Mouse (Mus musculus): Measurements from ENCODE around the gene Il1f5. TPM values are rescaled to one million over a fixed set of nuclear protein-coding genes. Genes with fewer than 3 reads are reported as not detected.

The Il1f5 gene
- not detected in 2 replicates for total RNA-seq (2017)

DNA sequence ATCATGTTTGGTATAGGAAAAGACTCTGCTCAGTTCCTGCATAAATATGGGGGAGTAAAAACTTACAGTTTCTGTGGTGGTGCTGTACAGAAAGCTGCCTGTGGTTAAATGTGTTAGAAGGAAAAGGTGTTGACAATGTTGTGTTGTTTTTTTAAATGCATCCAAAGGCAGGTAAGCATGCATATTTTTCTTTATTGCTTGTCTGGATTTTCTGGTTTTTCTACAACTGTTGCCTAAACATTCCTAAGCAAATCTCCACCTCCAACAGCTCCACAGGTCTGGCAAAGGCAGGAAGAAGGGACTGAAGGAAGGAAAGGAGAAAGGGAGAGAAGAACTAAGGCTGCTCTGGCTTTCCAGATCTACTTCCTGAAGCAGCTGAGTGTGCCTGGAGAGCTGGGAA lies at the start of gene Il1f5:
Gene Il1f5, plus strand, starts transcription at position 301 of the 400 bp plus-strand sequence.
- no peak for ATAC-seq (ENCODE audit: extremely low read depth, insufficient number of reproducible peaks, low FRiP score, poor library complexity, severe bottlenecking)

DNA sequence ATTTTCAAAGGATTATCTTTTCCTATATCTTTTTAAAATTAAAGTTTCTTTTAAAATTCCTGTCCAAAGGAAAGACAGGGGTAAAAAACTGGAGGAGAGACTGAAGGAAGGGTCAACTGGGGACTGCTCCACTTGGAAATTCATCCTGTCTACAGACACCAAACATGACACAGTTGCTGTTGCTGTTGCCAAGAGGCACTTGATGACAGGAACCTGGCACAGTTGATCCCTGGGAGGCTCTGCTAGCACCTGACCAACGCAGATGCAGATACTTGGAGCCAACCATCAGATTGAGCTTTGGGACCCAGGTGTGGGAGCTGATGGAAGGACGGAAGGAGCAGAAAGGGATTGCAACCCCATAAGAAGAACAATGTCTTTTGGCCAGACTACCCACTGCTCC lies 49.6 kb upstream of the Il1f5 start:
- no peak for ATAC-seq (ENCODE audit: extremely low read depth, insufficient number of reproducible peaks, low FRiP score, poor library complexity, severe bottlenecking)

DNA sequence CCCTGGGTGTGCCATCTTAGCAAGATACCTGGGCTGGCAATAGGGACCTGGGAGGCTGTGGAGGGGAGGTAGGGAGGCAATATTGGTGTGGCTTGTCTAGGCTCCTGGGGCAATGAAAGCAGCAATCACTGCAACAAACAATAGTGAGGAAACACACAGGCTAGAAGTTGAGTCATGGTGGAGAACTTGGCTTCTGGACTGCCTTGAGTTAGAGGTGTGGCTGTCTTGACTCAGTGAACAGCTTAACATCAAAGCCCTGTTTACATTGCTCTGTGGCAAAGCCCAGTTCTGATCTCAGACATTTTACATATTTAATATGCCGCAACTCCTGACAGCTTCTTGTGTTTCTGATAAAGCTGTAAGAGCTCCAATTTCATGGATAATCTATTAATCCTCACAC lies 9.3 kb upstream of the Il1f5 start:
- ATAC-seq (ENCODE audit: extremely low read depth, insufficient number of reproducible peaks, low FRiP score, poor library complexity, severe bottlenecking): no peak

DNA sequence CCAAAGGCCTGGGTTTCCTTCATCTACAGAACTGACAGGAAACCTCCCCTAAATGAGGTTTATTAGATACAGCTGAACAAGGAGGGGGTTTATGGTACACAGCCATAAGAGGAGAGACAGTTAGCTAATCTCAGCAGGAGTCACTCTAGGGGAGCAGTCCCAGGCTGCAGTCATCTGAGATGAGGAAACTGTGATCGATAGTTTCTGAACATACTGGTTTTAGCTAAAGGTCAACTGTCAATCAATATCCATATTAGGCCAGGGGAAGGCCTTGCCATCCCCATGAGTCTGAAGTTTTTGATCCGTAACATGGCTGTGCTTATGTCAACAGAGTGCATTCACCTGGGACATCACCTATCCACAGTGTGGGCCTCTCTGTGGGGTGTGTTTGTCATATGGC lies 3.1 kb upstream of the Il1f5 start:
- ATAC-seq (ENCODE audit: extremely low read depth, insufficient number of reproducible peaks, low FRiP score, poor library complexity, severe bottlenecking): no peak

DNA sequence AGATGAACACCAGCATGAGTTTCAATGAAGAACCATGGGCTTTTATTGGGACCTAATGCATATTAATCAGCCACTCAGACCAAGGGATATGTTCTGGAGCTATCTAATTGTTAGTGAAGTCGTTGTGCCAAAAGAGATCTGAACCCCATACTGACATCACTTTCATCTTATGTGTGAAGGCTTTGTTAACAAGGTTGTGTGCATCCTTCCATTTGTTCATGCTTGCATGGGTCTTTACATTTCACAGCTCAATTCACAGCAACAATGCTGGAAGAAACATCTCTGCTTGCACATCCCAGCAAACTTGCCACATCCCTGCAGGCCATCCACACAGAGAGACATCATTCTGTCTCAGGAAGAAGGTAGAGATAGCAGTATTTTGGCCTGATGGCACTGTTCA lies 1.6 kb upstream of the Il1f5 start:
- ATAC-seq (ENCODE audit: extremely low read depth, insufficient number of reproducible peaks, low FRiP score, poor library complexity, severe bottlenecking): no peak

DNA sequence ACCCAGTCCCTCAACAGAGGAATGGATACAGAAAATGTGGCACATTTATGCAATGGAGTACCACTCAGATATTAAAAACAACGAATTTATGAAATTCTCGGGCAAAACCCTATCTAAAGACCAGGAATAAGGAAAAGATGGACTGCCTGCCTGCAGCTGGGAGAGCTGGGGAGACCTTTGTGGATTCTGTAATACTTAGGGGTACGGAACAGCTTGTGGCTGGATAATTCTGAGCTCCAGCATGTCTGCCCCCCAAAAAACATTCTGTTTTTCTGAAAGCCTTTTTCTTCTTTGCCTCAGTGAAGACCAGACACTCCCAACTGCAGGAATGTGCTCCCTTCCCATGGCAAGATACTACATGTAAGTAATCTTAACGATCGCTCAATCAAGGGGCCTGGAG lies 14.1 kb downstream of the Il1f5 start, which contains the start of gene Il1f10:
Gene Il1f10, plus strand, starts transcription at position 301 of the 400 bp plus-strand sequence.
- no peak for ATAC-seq (ENCODE audit: extremely low read depth, insufficient number of reproducible peaks, low FRiP score, poor library complexity, severe bottlenecking)

DNA sequence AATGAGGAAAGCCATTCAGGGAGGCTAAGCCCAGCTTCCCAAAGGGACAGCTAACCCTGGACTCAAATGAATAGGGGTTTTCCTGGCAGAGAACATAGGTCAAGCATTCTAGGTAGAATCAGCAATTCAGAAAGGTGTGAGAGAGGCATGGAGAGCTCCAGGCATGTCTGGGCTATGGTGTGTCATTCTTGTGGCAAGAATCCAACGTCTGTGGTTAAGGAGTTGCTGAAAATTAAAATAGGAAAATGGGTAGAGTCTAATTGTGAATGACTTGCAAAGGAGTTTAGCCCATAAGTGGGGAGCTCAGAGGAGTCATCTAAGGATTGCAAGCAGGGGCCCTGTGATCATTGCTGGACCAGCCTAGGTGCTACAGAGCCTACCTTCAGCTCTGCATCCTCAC lies 17.9 kb downstream of the Il1f5 start:
- ATAC-seq (ENCODE audit: extremely low read depth, insufficient number of reproducible peaks, low FRiP score, poor library complexity, severe bottlenecking): no peak

DNA sequence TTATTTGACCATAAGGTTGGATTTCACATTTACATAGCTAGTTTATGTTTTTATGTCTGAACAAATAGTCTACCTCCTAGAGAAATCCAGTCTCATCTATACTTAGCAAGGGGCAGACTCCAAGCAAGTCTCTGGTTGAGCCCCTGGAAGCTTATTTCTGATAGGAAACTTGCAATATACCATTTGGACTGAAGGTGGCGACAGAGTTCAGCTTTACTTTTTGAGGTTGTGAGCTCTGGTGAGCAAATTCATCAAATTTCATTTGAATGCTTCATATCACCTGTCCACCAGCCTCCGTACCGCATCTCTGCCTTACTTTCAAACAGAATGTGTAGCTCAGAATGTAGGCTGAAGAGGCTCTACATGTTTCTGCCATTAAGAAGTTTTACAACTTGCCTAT lies 20.1 kb downstream of the Il1f5 start:
- peak; percentile 87 for ATAC-seq (ENCODE audit: extremely low read depth, insufficient number of reproducible peaks, low FRiP score, poor library complexity, severe bottlenecking)

DNA sequence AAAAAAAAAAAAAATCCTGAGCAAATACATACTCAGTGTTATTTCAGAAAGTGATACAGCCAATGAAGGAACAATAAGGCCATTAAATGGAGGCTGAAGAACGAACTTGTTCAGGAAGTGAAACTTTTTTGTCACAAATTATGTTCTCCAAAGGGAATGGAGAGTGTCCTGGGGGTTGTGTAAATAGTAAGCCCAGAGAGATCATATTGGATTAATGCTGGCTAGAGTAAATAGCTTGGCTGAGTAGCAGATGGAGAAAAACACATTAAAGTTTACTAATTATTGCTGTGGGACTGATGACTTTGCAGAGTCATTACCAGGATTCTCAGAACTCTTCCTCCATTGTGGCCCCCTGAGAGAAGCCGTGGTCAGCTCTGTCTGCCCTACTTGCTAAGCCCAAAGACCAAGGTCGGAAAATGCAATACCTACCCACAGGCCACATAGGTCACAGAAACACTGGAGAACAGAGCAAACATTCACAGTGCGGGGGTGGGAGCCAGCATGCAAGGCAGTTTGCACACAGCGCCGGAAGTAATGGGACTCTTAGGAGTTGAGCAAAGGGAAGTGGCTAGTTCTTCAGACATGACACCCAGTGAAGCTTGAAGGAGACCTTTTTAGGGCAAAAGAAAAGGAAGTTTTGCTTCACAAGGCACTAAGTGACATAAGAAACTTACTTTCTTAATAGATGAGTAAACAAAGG lies 34.7 kb downstream of the Il1f5 start:
- peak; percentile 87 for ATAC-seq (ENCODE audit: extremely low read depth, insufficient number of reproducible peaks, low FRiP score, poor library complexity, severe bottlenecking)

DNA sequence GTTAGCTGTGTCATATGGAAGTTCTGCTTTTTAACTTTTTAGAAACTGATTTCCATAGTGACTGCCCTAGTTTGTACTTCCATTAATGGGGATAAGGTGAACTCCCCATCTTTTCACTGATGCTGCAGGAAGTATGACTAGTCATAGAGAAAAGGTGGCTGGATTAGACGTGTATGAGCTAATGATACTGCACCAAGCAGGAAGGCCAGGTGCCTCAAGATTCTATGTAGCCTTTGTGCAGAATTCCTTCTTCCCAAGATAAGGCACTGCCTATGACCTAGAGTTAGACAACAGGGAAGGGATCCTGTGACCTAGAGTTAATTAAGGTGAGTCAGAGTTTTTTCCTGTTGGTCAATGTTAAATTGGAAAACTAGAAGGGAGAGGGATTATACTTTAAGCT lies 40.2 kb downstream of the Il1f5 start:
- ATAC-seq (ENCODE audit: extremely low read depth, insufficient number of reproducible peaks, low FRiP score, poor library complexity, severe bottlenecking): no peak

DNA sequence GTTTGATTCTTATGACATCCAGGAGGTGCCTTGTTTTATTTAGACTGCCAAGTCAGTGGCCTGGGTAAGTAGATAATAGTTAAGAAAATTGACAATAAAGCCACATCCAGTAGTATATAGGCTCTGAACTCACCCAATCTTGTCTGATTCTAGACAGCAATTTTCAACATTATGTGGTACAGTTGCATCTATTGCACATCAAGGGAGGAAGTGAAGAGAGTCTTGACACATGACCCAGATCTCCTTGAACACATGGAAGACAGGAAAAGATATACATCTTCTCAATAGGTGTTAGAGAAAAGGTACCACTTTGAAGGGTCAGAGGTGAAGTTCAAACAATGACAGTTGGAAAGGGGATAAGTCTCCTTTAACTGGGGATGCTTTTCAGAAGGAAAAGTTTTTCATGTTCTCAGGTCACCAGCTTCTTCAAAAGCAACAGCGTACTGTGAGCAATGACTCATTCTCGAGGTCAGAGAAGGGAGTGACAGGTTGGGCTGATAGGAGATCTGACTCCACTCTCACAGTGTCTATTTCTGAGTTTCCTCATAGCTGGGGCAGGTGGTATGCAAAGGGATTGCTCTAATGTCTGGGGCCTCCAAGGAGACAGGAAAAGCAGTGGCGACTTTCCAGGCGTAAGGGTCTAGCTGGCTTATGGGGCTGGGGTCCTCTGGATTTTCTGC lies 41.3 kb downstream of the Il1f5 start:
- peak; percentile 72 for ATAC-seq (ENCODE audit: extremely low read depth, insufficient number of reproducible peaks, low FRiP score, poor library complexity, severe bottlenecking)

Other genes with a start within 250 kb of the Il1f5 start
- gene Hnmt, start 227.6 kb upstream of the Il1f5 start, total RNA-seq (2017): 50.7 and 62.1 TPM in 2 replicates
- not detected in 2 replicates for gene Tbpl2, start 180.4 kb upstream of the Il1f5 start, total RNA-seq (2017)
- not detected in 2 replicates for gene Il1f8, start 123.8 kb upstream of the Il1f5 start, total RNA-seq (2017)
- gene Il1f9, start 90.5 kb upstream of the Il1f5 start, total RNA-seq (2017): 318 and 323 TPM in 2 replicates
- gene Il1f6, start 61.5 kb upstream of the Il1f5 start, total RNA-seq (2017): not detected in 2 replicates
- not detected in 2 replicates for gene Il1f10, start 14.2 kb downstream of the Il1f5 start, total RNA-seq (2017)
- gene Il1rn, start 59.9 kb downstream of the Il1f5 start, total RNA-seq (2017): 188 TPM in 2 replicates
- 132 and 154 TPM in 2 replicates for gene Psd4, start 90.6 kb downstream of the Il1f5 start, total RNA-seq (2017)
- gene Pax8, start 198.6 kb downstream of the Il1f5 start, total RNA-seq (2017): not detected in 2 replicates

All from neutrophil, adult 5-6 weeks (primary cell).